ENCODE assay signal across 8 mouse cellular contexts in genomic region chr11:62458780-62459179, GRCm38 (mm10). TPM values are rescaled to one million over a fixed set of nuclear protein-coding genes. Genes with fewer than 3 reads are reported as not detected.
DNase-seq lines count a peak whose midpoint lies in the region; ATAC-seq and TF ChIP-seq lines count a peak whose summit lies in the region.

No protein-coding gene starts in this region.

- H3K9me3 ChIP-seq in kidney, embryonic 16.5 days (ENCODE audit: low read length) = no peaks in the 10 kb centered on the region
- no peaks in the 10 kb centered on the region for H3K9me3 ChIP-seq in intestine, embryonic 14.5 days (ENCODE audit: control insufficient read depth, low read length)
- no peaks in the 10 kb centered on the region for H3K9me3 ChIP-seq in midbrain, postnatal 0 days (ENCODE audit: low read length)

- no peak for TF ChIP-seq CTCF in cortical plate, adult 2 months (IDR thresholded peaks at IDR 0.05; ENCODE audit: extremely low read depth, insufficient read depth, low read length)
- TF ChIP-seq CTCF in midbrain, postnatal 0 days (IDR thresholded peaks at IDR 0.05) = no peak

- no peak for TF ChIP-seq POLR2A in cortical plate, adult 2 months (IDR thresholded peaks at IDR 0.05; ENCODE audit: extremely low read depth, insufficient read depth, low read length)

- H3K36me3 ChIP-seq in kidney, embryonic 16.5 days (ENCODE audit: insufficient read depth, low read length) = no peaks in the 10 kb centered on the region
- H3K36me3 ChIP-seq in intestine, embryonic 14.5 days (ENCODE audit: control insufficient read depth, insufficient read depth, low read length) = no peaks in the 10 kb centered on the region
- H3K36me3 ChIP-seq in midbrain, postnatal 0 days (ENCODE audit: insufficient read depth, low read length) = no peaks in the 10 kb centered on the region

- no peaks in the 10 kb centered on the region for H3K27me3 ChIP-seq in kidney, embryonic 16.5 days (ENCODE audit: insufficient read depth, low read length)
- H3K27me3 ChIP-seq in intestine, embryonic 14.5 days (replicated peaks; ENCODE audit: control insufficient read depth, insufficient read depth, low read length) = no peaks in the 10 kb centered on the region
- no peaks in the 10 kb centered on the region for H3K27me3 ChIP-seq in midbrain, postnatal 0 days (ENCODE audit: insufficient read depth, low read length)

- H3K4me2 ChIP-seq in kidney, embryonic 16.5 days (replicated peaks; ENCODE audit: low read depth, low read length) = peak overlapping the region; percentile 81
- H3K4me2 ChIP-seq in intestine, embryonic 14.5 days (ENCODE audit: low read length) = peak overlapping the region; percentile 84
- peak overlapping the region; percentile 89 for H3K4me2 ChIP-seq in midbrain, postnatal 0 days (ENCODE audit: low read depth, low read length, poor library complexity, severe bottlenecking)

- H3K4me3 ChIP-seq in kidney, embryonic 16.5 days (ENCODE audit: low read length) = peak overlapping the region; percentile 68
- peak overlapping the region; percentile 99 for H3K4me3 ChIP-seq in cortical plate, adult 2 months (ENCODE audit: insufficient read depth, low read length)
- H3K4me3 ChIP-seq in intestine, embryonic 14.5 days (ENCODE audit: low read depth, low read length) = peak overlapping the region; percentile 82
- H3K4me3 ChIP-seq in midbrain, postnatal 0 days (ENCODE audit: low read depth, low read length) = peak overlapping the region; percentile 99

- DNase-seq in kidney, postnatal 25 days = no peak
- no peak for DNase-seq in intestine, embryonic 14.5 days (ENCODE audit: low spot score)
- DNase-seq in midbrain, postnatal 0 days (ENCODE audit: low spot score) = no peak
- DNase-seq in layer of hippocampus, adult 8-10 months (ENCODE audit: low spot score in 2 of 2) = no peak
- DNase-seq in layer of hippocampus, adult 9-10 months (ENCODE audit: low spot score) = no peak
- no peak for DNase-seq in retina, embryonic 14.5 days (ENCODE audit: low spot score)

- ATAC-seq in kidney, embryonic 16.5 days (ENCODE audit: low FRiP score, low TSS enrichment) = no peak
- no peak for ATAC-seq in intestine, embryonic 14.5 days (replicated peaks; ENCODE audit: low FRiP score, low TSS enrichment, low read depth)
- no peak for ATAC-seq in midbrain, postnatal 0 days (ENCODE audit: low FRiP score)

- peak overlapping the region; percentile 98 for H3K27ac ChIP-seq in kidney, embryonic 16.5 days (ENCODE audit: low read length)
- peak overlapping the region; percentile 1; the same call in 1 of the 2 replicates for H3K27ac ChIP-seq in cortical plate, adult 2 months (ENCODE audit: insufficient read depth, low read length)
- peak overlapping the region; percentile 97 for H3K27ac ChIP-seq in intestine, embryonic 14.5 days (ENCODE audit: low read depth)
- H3K27ac ChIP-seq in midbrain, postnatal 0 days (ENCODE audit: low read depth, low read length) = peak overlapping the region; percentile 95

- under 1% methylated on average over 9 of the region's 9 CpGs for WGBS in kidney, embryonic 16.5 days
- WGBS in intestine, embryonic 14.5 days = 3% methylated on average over 9 of the region's 9 CpGs
- 2% methylated on average over 9 of the region's 9 CpGs for WGBS in midbrain, postnatal 0 days

- peaks cover 9% of the 10 kb centered on the region for H3K4me1 ChIP-seq in kidney, embryonic 16.5 days (ENCODE audit: insufficient read depth, low read length)
- no peaks in the 10 kb centered on the region for H3K4me1 ChIP-seq in cortical plate, adult 2 months (ENCODE audit: control insufficient read depth, insufficient read depth, low read length)
- H3K4me1 ChIP-seq in intestine, embryonic 14.5 days (replicated peaks; ENCODE audit: control insufficient read depth, insufficient read depth, low read length) = peaks cover 9% of the 10 kb centered on the region; the same call in 1 of the 2 replicates
- peaks cover 3% of the 10 kb centered on the region; the same call in 1 of the 2 replicates for H3K4me1 ChIP-seq in midbrain, postnatal 0 days (ENCODE audit: insufficient read depth, low read length)

- peak overlapping the region; percentile 99 for H3K9ac ChIP-seq in kidney, embryonic 16.5 days (replicated peaks; ENCODE audit: low read length)
- peak overlapping the region; percentile 98 for H3K9ac ChIP-seq in intestine, embryonic 14.5 days (ENCODE audit: low read length)
- H3K9ac ChIP-seq in midbrain, postnatal 0 days (replicated peaks; ENCODE audit: low read length, poor library complexity, severe bottlenecking) = peak overlapping the region; percentile 97

RNA-seq across cellular contexts. Expression of gene Ncor1, which starts 0.4 kb away (rescaled TPM):
- polyA plus RNA-seq in kidney, embryonic 16.5 days (2015; fragmentation: Nextera tagmentation; extraction: Ambion mirVana) = 63.2 and 102 TPM in 2 replicates
- polyA plus RNA-seq in cortical plate, adult 2 months (2012; rRNA removed) = 129 and 139 TPM in 2 replicates
- 139 and 158 TPM in 2 replicates for polyA plus RNA-seq in intestine, embryonic 14.5 days (2014; fragmentation: Nextera tagmentation; extraction: Ambion mirVana)
- total RNA-seq in midbrain, postnatal 0 days (2014; rRNA removed) = 128 and 135 TPM in 2 replicates
- polyA plus RNA-seq in midbrain, postnatal 0 days (2015; fragmentation: Nextera tagmentation; extraction: Ambion mirVana) = 131 and 152 TPM in 2 replicates
- 100 to 1,000 TPM; 269 to 325 (median 294) TPM for total RNA-seq in layer of hippocampus, adult 8-10 months (2022)

RNA-seq across cellular contexts. Expression of gene Pigl, which starts 0.5 kb away (rescaled TPM):
- 10.9 and 13.1 TPM in 2 replicates for polyA plus RNA-seq in kidney, embryonic 16.5 days (2015; fragmentation: Nextera tagmentation; extraction: Ambion mirVana)
- polyA plus RNA-seq in cortical plate, adult 2 months (2012; rRNA removed) = 8.9 and 9.1 TPM in 2 replicates
- polyA plus RNA-seq in intestine, embryonic 14.5 days (2014; fragmentation: Nextera tagmentation; extraction: Ambion mirVana) = 12.0 and 13.5 TPM in 2 replicates
- total RNA-seq in midbrain, postnatal 0 days (2014; rRNA removed) = 6.7 and 7.5 TPM in 2 replicates
- polyA plus RNA-seq in midbrain, postnatal 0 days (2015; fragmentation: Nextera tagmentation; extraction: Ambion mirVana) = 8.0 and 8.2 TPM in 2 replicates
- 1 to 10 TPM; 5.8 to 8.3 (median 6.9) TPM for total RNA-seq in layer of hippocampus, adult 8-10 months (2022)

Comparison
In these comparisons a context has a peak if more than half of its experiments do, and no peak if none do; other contexts are left out.
1. H3K27ac ChIP-seq: peak in every context shown above with its lines; median percentile 98 in kidney, embryonic 16.5 days; 97 in intestine, embryonic 14.5 days; 95 in midbrain, postnatal 0 days; 1 in cortical plate, adult 2 months.